Comparison of ENCODE assay signal across 8 mouse cellular contexts in the genomic region with DNA sequence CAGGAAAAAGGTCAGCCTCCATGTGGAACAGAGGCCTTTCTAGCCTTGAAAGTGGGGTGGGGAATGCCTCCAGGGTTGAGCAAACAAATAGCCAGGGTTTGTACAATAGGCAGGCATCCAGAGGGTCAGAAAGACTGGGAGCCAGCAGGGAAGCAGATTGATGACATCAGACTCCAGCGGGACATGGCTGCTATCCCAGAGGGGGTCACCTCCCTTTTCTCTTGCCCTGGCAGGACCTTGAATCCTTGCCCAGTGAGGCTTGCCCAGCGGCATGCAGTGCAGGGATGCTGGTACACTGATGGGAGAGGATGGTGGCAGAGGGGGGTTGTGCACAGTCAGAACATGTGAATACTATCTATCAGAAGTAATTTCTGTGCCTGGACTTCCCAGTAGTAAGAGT. TPM values are rescaled to one million over a fixed set of nuclear protein-coding genes. Genes with fewer than 3 reads are reported as not detected.
DNase-seq lines count a peak whose midpoint lies in the region; ATAC-seq and TF ChIP-seq lines count a peak whose summit lies in the region.
"Had no signal": no experiment of that assay in that cellular context is flagged by ENCODE, and none has a peak within 500 bp of the region (broad histone marks: within the 10 kb centered on the region; RNA-seq: fewer than 3 reads in every experiment).

No protein-coding gene starts in this region.

- H3K9me3 ChIP-seq in kidney, embryonic 16.5 days (ENCODE audit: low read length), result no peaks in the 10 kb centered on the region
- no peaks in the 10 kb centered on the region for H3K9me3 ChIP-seq in stomach, postnatal 0 days (ENCODE audit: control insufficient read depth, low read length)
- H3K9me3 ChIP-seq: liver, embryonic 15.5 days had no signal

- no peaks in the 10 kb centered on the region for H3K36me3 ChIP-seq in kidney, embryonic 16.5 days (ENCODE audit: insufficient read depth, low read length)
- no peaks in the 10 kb centered on the region for H3K36me3 ChIP-seq in stomach, postnatal 0 days (ENCODE audit: control insufficient read depth, insufficient read depth, low read length)
- H3K36me3 ChIP-seq: liver, embryonic 15.5 days had no signal

- TF ChIP-seq EP300 in stomach, postnatal 0 days (optimal IDR thresholded peaks at IDR 0.05), result no peak

- no peaks in the 10 kb centered on the region for H3K27me3 ChIP-seq in kidney, embryonic 16.5 days (ENCODE audit: insufficient read depth, low read length)
- H3K27me3 ChIP-seq in stomach, postnatal 0 days (ENCODE audit: control insufficient read depth, insufficient read depth, low read length), result no peaks in the 10 kb centered on the region
- H3K27me3 ChIP-seq: liver, embryonic 15.5 days had no signal

- DNase-seq in kidney, adult 18-20 months, result peak; percentile 63
- peak; percentile 85 for DNase-seq in adrenal gland, postnatal 10 days
- DNase-seq in heart, adult 8-10 months (ENCODE audit: low spot score), result peak; percentile 70
- peak; percentile 28 for DNase-seq in layer of hippocampus, adult 9-11 months
- DNase-seq in stomach, postnatal 0 days (ENCODE audit: low spot score), result no peak

- 44% methylated on average over 2 of the region's 2 CpGs for WGBS in kidney, embryonic 16.5 days
- 24% methylated on average over 2 of the region's 2 CpGs for WGBS in stomach, postnatal 0 days

- H3K4me1 ChIP-seq in kidney, embryonic 16.5 days (ENCODE audit: insufficient read depth, low read length), result peaks cover 4% of the 10 kb centered on the region; the same call in 1 of the 2 replicates
- 0 out of 2 replicates have a peak, but pooled peaks cover 2% of the 10 kb centered on the region for H3K4me1 ChIP-seq in stomach, postnatal 0 days (replicated peaks; ENCODE audit: control insufficient read depth, insufficient read depth)

- no peak for ATAC-seq in kidney, embryonic 16.5 days (ENCODE audit: low FRiP score, low TSS enrichment)
- no peak for ATAC-seq in megakaryocyte progenitor cell, adult 5-6 weeks (replicated peaks; ENCODE audit: poor library complexity)
- no peak; the same call in 1 of the 2 replicates for ATAC-seq in stomach, postnatal 0 days (ENCODE audit: low FRiP score, low TSS enrichment)

- no peak overlapping the region for H3K4me3 ChIP-seq in kidney, embryonic 16.5 days (ENCODE audit: low read length)
- H3K4me3 ChIP-seq in stomach, postnatal 0 days (ENCODE audit: low read depth, low read length), result no peak overlapping the region
- H3K4me3 ChIP-seq: liver, embryonic 15.5 days had no signal

- no peak overlapping the region for H3K4me2 ChIP-seq in kidney, embryonic 16.5 days (replicated peaks; ENCODE audit: low read depth, low read length)
- H3K4me2 ChIP-seq in stomach, postnatal 0 days (replicated peaks; ENCODE audit: low read depth), result no peak overlapping the region
- H3K4me2 ChIP-seq: liver, embryonic 15.5 days had no signal

- H3K27ac ChIP-seq in kidney, embryonic 16.5 days (ENCODE audit: low read length), result no peak overlapping the region
- H3K27ac ChIP-seq in stomach, postnatal 0 days (replicated peaks), result no peak overlapping the region
- H3K27ac ChIP-seq: liver, embryonic 15.5 days had no signal

- TF ChIP-seq CTCF in stomach, postnatal 0 days (IDR thresholded peaks at IDR 0.05; ENCODE audit: low read depth), result no peak

- H3K9ac ChIP-seq in kidney, embryonic 16.5 days (replicated peaks; ENCODE audit: low read length), result no peak overlapping the region
- no peak overlapping the region for H3K9ac ChIP-seq in stomach, postnatal 0 days (ENCODE audit: low read length)
- H3K9ac ChIP-seq: liver, embryonic 15.5 days had no signal

RNA-seq across cellular contexts. Expression of gene Slc13a4, which starts 10.9 kb away (rescaled TPM):
- 0.23 and 0.41 TPM in 2 replicates for polyA plus RNA-seq in kidney, embryonic 16.5 days (2015; fragmentation: Nextera tagmentation; extraction: Ambion mirVana)
- under 1 TPM; 0.30 to 0.33 TPM for total RNA-seq in adrenal gland, postnatal 10 days (2021)
- under 1 TPM in 2 of 4 experiments, not detected in 2; 0.14 to 0.37 TPM for total RNA-seq in heart, adult 8-10 months (2022)
- not detected in 2 replicates for total RNA-seq in megakaryocyte progenitor cell, adult 5-6 weeks (2015)
- not detected in 2 replicates for total RNA-seq in megakaryocyte progenitor cell, adult 5-6 weeks (2017)
- polyA plus RNA-seq in stomach, postnatal 0 days (2015; fragmentation: Nextera tagmentation; extraction: Ambion mirVana), result 0.12 and 0.21 TPM in 2 replicates

RNA-seq across cellular contexts. Expression of gene Fam180a, which starts 28.9 kb away (rescaled TPM):
- 0.18 and 0.45 TPM in 2 replicates for polyA plus RNA-seq in kidney, embryonic 16.5 days (2015; fragmentation: Nextera tagmentation; extraction: Ambion mirVana)
- total RNA-seq in adrenal gland, postnatal 10 days (2021), result 1 to 10 TPM; 1.1 to 2.6 TPM
- under 1 TPM; 0.44 to 0.62 (median 0.53) TPM for total RNA-seq in heart, adult 8-10 months (2022)
- total RNA-seq in megakaryocyte progenitor cell, adult 5-6 weeks (2015), result not detected in 2 replicates
- total RNA-seq in megakaryocyte progenitor cell, adult 5-6 weeks (2017), result not detected in 2 replicates
- 0.97 and 1.6 TPM in 2 replicates for polyA plus RNA-seq in stomach, postnatal 0 days (2015; fragmentation: Nextera tagmentation; extraction: Ambion mirVana)
